Mouse (Mus musculus): ENCODE results near the gene Myh7.

- TF ChIP-seq PAX5 (IDR thresholded peaks at IDR 0.05; ENCODE audit: low read length) = no peak
- no peak for TF ChIP-seq EP300 (IDR thresholded peaks at IDR 0.05; ENCODE audit: low read length)
- TF ChIP-seq CTCF (conservative IDR thresholded peaks at IDR 0.05 in 1 of 2, IDR thresholded peaks at IDR 0.05 in 1 of 2; ENCODE audit: low read depth in 2 of 2, low read length in 2 of 2) = no peak
- no peak for TF ChIP-seq POLR2A (IDR thresholded peaks at IDR 0.05; ENCODE audit: low read depth, low read length)
- no peak for TF ChIP-seq IRF4 (IDR thresholded peaks at IDR 0.05; ENCODE audit: low read depth, low read length)
- no peak for TF ChIP-seq SIN3A (IDR thresholded peaks at IDR 0.05; ENCODE audit: low read length)
- no peak for TF ChIP-seq ZC3H11A (IDR thresholded peaks at IDR 0.05; ENCODE audit: low read depth, low read length)
- no peak for TF ChIP-seq MAZ (IDR thresholded peaks at IDR 0.05; ENCODE audit: low read depth, low read length)
These were observed 48.3 kb downstream of the Myh7 start for GRCm38 (mm10) chr14:54945975-54946704.

All from CH12.LX (cell line).